Mouse (Mus musculus) Patski (cell line): ENCODE results near the gene Creb3l2. TPM values are rescaled to one million over a fixed set of nuclear protein-coding genes. Genes with fewer than 3 reads are reported as not detected.
A peak's percentile ranks its signal among the peaks of the same experiment; 100 is the strongest.

ENCODE experiments used
- ATAC-seq: fragments of 100-300 bp; one replicate; pipeline ENCODE4 v1.8.0; 2021
- CTCF ChIA-PET: fragments of 350-600 bp; sonication (Branson Sonifier 250); formaldehyde crosslinking; loops from one replicate; lab custom pipeline; 2022; ENCODE audit warnings: inconsistent platforms; lab: Charles Lee
- POLR2A ChIA-PET: fragments of 350-600 bp; sonication (Branson Sonifier 250); formaldehyde crosslinking; loops from one replicate; lab custom pipeline; 2022; ENCODE audit warnings: antibody characterized with exemption, inconsistent platforms; lab: Charles Lee
- DNase-seq: peaks from one replicate; pipeline ENCODE4 v3.0.0-alpha.2; 2011; ENCODE audit warnings: low read depth, low spot score
- H3K27me3 ChIP-seq: fragments of 371-371 bp; one replicate; pipeline ENCODE4 v1.5.1; 2021
- CTCF ChIP-seq: fragments of 100-300 bp; IDR thresholded peaks from one replicate; pipeline ENCODE4 v1.5.1; 2021
- in situ Hi-C: fragments of 300-500 bp; cut with MboI; formaldehyde crosslinking; loops from 3 replicates; pipeline ENCODE4 v1.11.1; 2018; ENCODE audit warnings: low pct_unique_long_range_greater_than_20kb, mixed read lengths
- polyA plus RNA-seq: library from polyadenylated mRNA; unstranded; gene quantifications from one replicate; pipeline ENCODE4 v1.2.3, GENCODE M21; 2021

The Creb3l2 gene
- polyA plus RNA-seq, 1 experiment from 2014 or later = 39.0 TPM

GRCm38 (mm10) chr6:37364361-37364760 is 77.6 kb downstream of the Creb3l2 start:
- ATAC-seq = no peak
- in situ Hi-C loops = loop anchor here (25.0 kb wide), 1 partner anchor 198 kb away; no protein-coding TSS in a partner anchor
- ChIA-PET POLR2A (no interaction called here), CTCF (interaction anchor here (0.9 to 1.5 kb wide), 6 partner anchors 10 to 83 kb away, joined by 3 to 4 read pairs (median 3); no protein-coding TSS in a partner anchor)
- no peak for DNase-seq
- peak; percentile 60 for TF ChIP-seq CTCF
- H3K27me3 ChIP-seq = no peaks in the 10 kb centered on the region

- ChIA-PET POLR2A (no interaction called here), CTCF (interaction anchor here (3.8 kb wide), 1 partner anchor 10 kb away, joined by 11 read pairs; no protein-coding TSS in a partner anchor)
- TF ChIP-seq CTCF = no peak
- DNase-seq (no peak), ATAC-seq (no peak)
- in situ Hi-C loops = loop anchor here (25.0 kb wide), 1 partner anchor 201 kb away; no protein-coding TSS in a partner anchor
- H3K27me3 ChIP-seq = no peaks in the 10 kb centered on the region
Observed at GRCm38 (mm10) chr6:37360813-37361385, 81.0 kb downstream of the Creb3l2 start.

GRCm38 (mm10) chr6:37354449-37355179 is 87.3 kb downstream of the Creb3l2 start:
- peak; percentile 23 for ATAC-seq
- CTCF ChIA-PET = interaction anchor here (0.6 to 7.1 kb wide), 8 partner anchors 16 to 261 kb away, joined by 3 to 53 read pairs (median 4); no protein-coding TSS in a partner anchor
- in situ Hi-C loops = loop anchor here (5.0 to 25.0 kb wide), 4 partner anchors 88 to 292 kb away; partner anchors contain the start of gene Creb3l2
- no peak for DNase-seq
- H3K27me3 ChIP-seq = no peaks in the 10 kb centered on the region
- TF ChIP-seq CTCF = peak; percentile 92
- POLR2A ChIA-PET = interaction anchor here (0.6 to 1.1 kb wide), 4 partner anchors 16 to 321 kb away, joined by 3 to 6 read pairs (median 4); no protein-coding TSS in a partner anchor

- ChIA-PET POLR2A (no interaction called here), CTCF (interaction anchor here (0.7 to 7.1 kb wide), 6 partner anchors 89 to 297 kb away, joined by 3 to 53 read pairs (median 6); partner anchors contain the start of gene Creb3l2)
- H3K27me3 ChIP-seq = no peaks in the 10 kb centered on the region
- in situ Hi-C loops = loop anchor here (5.0 to 25.0 kb wide), 3 partner anchors 209 to 291 kb away; no protein-coding TSS in a partner anchor
- ATAC-seq = no peak
- DNase-seq = no peak
- TF ChIP-seq CTCF = no peak
Observed at GRCm38 (mm10) chr6:37353616-37354015, 88.3 kb downstream of the Creb3l2 start.

- POLR2A ChIA-PET = no interaction called here
- DNase-seq = no peak
- ATAC-seq = peak; percentile 63
- peak; percentile 90 for TF ChIP-seq CTCF
- in situ Hi-C loops = loop anchor here (5.0 to 25.0 kb wide), 3 partner anchors 210 to 290 kb away; no protein-coding TSS in a partner anchor
- H3K27me3 ChIP-seq = no peaks in the 10 kb centered on the region
- CTCF ChIA-PET = interaction anchor here (0.9 to 7.1 kb wide), 10 partner anchors 11 to 295 kb away, joined by 3 to 53 read pairs (median 4); no protein-coding TSS in a partner anchor
Observed at GRCm38 (mm10) chr6:37351731-37352380, 90.1 kb downstream of the Creb3l2 start.

- H3K27me3 ChIP-seq = no peaks in the 10 kb centered on the region
- ATAC-seq (no peak), DNase-seq (no peak)
- in situ Hi-C loops = loop anchor here (5.0 to 25.0 kb wide), 3 partner anchors 212 to 288 kb away; no protein-coding TSS in a partner anchor
- POLR2A ChIA-PET = no interaction called here
- CTCF ChIA-PET = interaction anchor here (1.4 to 7.1 kb wide), 2 partner anchors 10 to 97 kb away, joined by 4 to 53 read pairs; no protein-coding TSS in a partner anchor
- TF ChIP-seq CTCF = no peak
Observed at GRCm38 (mm10) chr6:37350315-37350714, 91.6 kb downstream of the Creb3l2 start.

GRCm38 (mm10) chr6:37347606-37348005 is 94.3 kb downstream of the Creb3l2 start:
- no peak for DNase-seq
- no peak for TF ChIP-seq CTCF
- ChIA-PET CTCF (no interaction called here), POLR2A (no interaction called here)
- ATAC-seq = no peak
- in situ Hi-C loops = no loop called here
- no peaks in the 10 kb centered on the region for H3K27me3 ChIP-seq

GRCm38 (mm10) chr6:37338055-37338454 is 103.9 kb downstream of the Creb3l2 start:
- CTCF ChIA-PET = interaction anchor here (1.2 kb wide), 1 partner anchor 17 kb away, joined by 3 read pairs; no protein-coding TSS in a partner anchor
- POLR2A ChIA-PET = no interaction called here
- TF ChIP-seq CTCF = no peak
- in situ Hi-C loops = no loop called here
- ATAC-seq = no peak
- no peak for DNase-seq
- no peaks in the 10 kb centered on the region for H3K27me3 ChIP-seq

- CTCF ChIA-PET = interaction anchor here (1.5 kb wide), 1 partner anchor 10 kb away, joined by 5 read pairs; no protein-coding TSS in a partner anchor
- H3K27me3 ChIP-seq = no peaks in the 10 kb centered on the region
- in situ Hi-C loops = no loop called here
- no peak for TF ChIP-seq CTCF
- POLR2A ChIA-PET = no interaction called here
- ATAC-seq (no peak), DNase-seq (no peak)
Observed at GRCm38 (mm10) chr6:37336831-37337260, 105.1 kb downstream of the Creb3l2 start.

GRCm38 (mm10) chr6:37336381-37336780 is 105.6 kb downstream of the Creb3l2 start:
- no peaks in the 10 kb centered on the region for H3K27me3 ChIP-seq
- in situ Hi-C loops = no loop called here
- CTCF ChIA-PET = interaction anchor here (1.5 kb wide), 1 partner anchor 9 kb away, joined by 5 read pairs; no protein-coding TSS in a partner anchor
- DNase-seq (no peak), ATAC-seq (no peak)
- TF ChIP-seq CTCF = no peak
- POLR2A ChIA-PET = no interaction called here
